Mouse (Mus musculus) embryonic fibroblast, embryonic 13.5 days (primary cell): ENCODE results near the gene Rrnad1. TPM values are rescaled to one million over a fixed set of nuclear protein-coding genes. Genes with fewer than 3 reads are reported as not detected.
"Not testable (repeated sequence)": the region's sequence is repeated elsewhere in the genome, so short reads cannot be mapped to it uniquely, and the experiment has no call there.

ENCODE experiments used
- H3K27ac ChIP-seq: 2 replicates; pipeline ENCODE4 v1.5.1; 2012; ENCODE audit warnings: low read length, control low read depth, inconsistent platforms; ENCODE audit not compliant: insufficient read depth
- H3K4me1 ChIP-seq: 2 replicates; pipeline ENCODE4 v1.6.1; 2011; ENCODE audit warnings: low read length; ENCODE audit not compliant: control insufficient read depth, insufficient read depth
- H3K4me3 ChIP-seq: 2 replicates; pipeline ENCODE4 v1.5.1; 2011; ENCODE audit warnings: mild to moderate bottlenecking, control low read depth, low read length; ENCODE audit not compliant: insufficient read depth
- CTCF ChIP-seq: IDR thresholded peaks from 2 replicates; pipeline ENCODE4 v1.5.1; 2011; ENCODE audit warnings: mild to moderate bottlenecking, control low read depth, low read length, moderate library complexity, borderline replicate concordance; ENCODE audit not compliant: insufficient read depth
- POLR2A ChIP-seq: IDR thresholded peaks from 2 replicates; pipeline ENCODE4 v1.6.1; 2011; ENCODE audit warnings: low read depth, mild to moderate bottlenecking, control low read depth, low read length, moderate library complexity
- polyA plus RNA-seq: library from polyadenylated mRNA; stranded (reverse); fragments of >200 nt; gene quantifications from 2 replicates; pipeline ENCODE4 v1.2.4, GENCODE M21; 2011; ENCODE audit warnings: low read depth; ENCODE audit not compliant: missing spikeins, insufficient read length

The Rrnad1 gene
- polyA plus RNA-seq, 1 experiment = 12.0 TPM

DNA sequence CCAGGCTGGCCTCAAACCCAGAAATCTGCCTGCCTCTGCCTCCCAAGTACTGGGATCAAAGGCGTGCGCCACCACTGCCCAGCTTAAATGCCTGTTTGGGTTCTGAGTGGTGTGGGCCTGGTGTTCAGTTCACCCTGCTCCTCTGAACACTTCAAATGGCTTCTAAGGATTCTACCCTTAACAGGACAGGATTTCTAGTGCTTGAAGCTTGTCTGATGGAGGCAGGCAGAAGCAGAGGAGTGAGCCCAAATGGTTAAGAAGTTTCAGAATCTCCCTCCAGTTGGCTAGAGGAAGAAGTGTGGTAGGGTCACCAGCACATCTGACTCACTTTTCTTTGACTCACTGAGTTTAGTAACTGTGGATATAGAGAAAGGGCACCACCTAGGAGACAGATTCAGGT, 21.1 kb downstream of the Rrnad1 start:
- peaks cover 10% of the 10 kb centered on the region for H3K4me1 ChIP-seq
- TF ChIP-seq POLR2A = 0 out of 2 replicates have a peak, but pooled peaks have one; percentile 38
- TF ChIP-seq CTCF = no peak
- H3K4me3 ChIP-seq = no peak overlapping the region; the same call in 1 of the 2 replicates
- H3K27ac ChIP-seq = peak overlapping the region; percentile 97

- no peak for TF ChIP-seq CTCF
- 0 out of 2 replicates have a peak, but pooled peaks have one; percentile 7 for TF ChIP-seq POLR2A
- H3K4me3 ChIP-seq = peak overlapping the region; percentile 96
- peaks cover 8% of the 10 kb centered on the region for H3K4me1 ChIP-seq
- H3K27ac ChIP-seq = peak overlapping the region; percentile 97
These were observed 22.6 kb downstream of the Rrnad1 start for GRCm38 (mm10) chr3:87907906-87908305.

- peak overlapping the region; percentile 97 for H3K27ac ChIP-seq
- peaks cover 8% of the 10 kb centered on the region for H3K4me1 ChIP-seq
- TF ChIP-seq CTCF (no peak), POLR2A (peak; percentile 63)
- peak overlapping the region; percentile 96 for H3K4me3 ChIP-seq
These were observed 23.3 kb downstream of the Rrnad1 start for GRCm38 (mm10) chr3:87906981-87907857.

- Histone ChIP-seq H3K4me1 (0 out of 2 replicates have a peak, but pooled peaks cover 4% of the 10 kb centered on the region), H3K4me3 (peak overlapping the region; percentile 96), H3K27ac (peak overlapping the region; percentile 97)
- no peak for TF ChIP-seq POLR2A
These were observed 23.9 kb downstream of the Rrnad1 start for GRCm38 (mm10) chr3:87906601-87906980.

DNA sequence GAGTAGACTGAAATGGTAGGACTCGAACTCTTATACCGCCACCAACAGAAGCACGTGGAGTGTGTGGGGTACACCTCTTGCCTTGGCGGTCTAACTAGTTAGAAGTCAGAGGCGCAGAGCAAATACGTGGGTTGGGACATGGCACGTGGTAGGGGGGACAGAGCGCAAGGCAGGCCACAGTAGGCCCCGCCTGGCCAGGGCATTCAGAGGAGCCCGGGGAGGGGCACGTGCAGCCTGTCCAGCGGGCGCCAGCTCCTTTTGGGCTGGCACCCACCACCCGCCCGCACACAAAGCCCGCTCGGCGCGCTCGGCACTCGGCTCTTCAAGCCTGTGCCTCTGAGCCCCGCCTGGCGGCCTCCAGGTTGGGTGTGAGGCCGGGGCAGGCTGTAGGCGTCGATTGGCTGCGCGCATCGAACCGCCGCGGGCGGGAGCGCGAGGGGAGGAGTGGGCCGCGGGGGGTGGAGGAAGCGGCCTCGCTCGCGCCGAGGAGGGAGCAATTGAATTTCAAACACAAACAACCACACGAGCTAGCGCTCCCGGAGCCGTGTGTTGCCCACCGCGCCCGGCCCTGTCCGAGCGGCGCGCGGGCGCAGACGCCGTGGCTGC, 24.5 kb downstream of the Rrnad1 start, which contains the start of gene Hdgf:
Hdgf (plus strand) TSS at position 442 of the 606 bp plus-strand sequence.
- peak within 1 kb of the TSS; percentile 96 for H3K4me3 ChIP-seq
- H3K4me1 ChIP-seq = 0 out of 2 replicates have a peak, but pooled peaks cover under 1% of the 10 kb centered on the region
- H3K27ac ChIP-seq = peak within 1 kb of the TSS; percentile 97
- TF ChIP-seq CTCF (no peak), POLR2A (peak; percentile 70)

GRCm38 (mm10) chr3:87903821-87904220, 26.7 kb downstream of the Rrnad1 start:
- Histone ChIP-seq H3K27ac (no peak overlapping the region), H3K4me3 (no peak overlapping the region), H3K4me1 (no peaks in the 10 kb centered on the region)
- TF ChIP-seq CTCF (no peak), POLR2A (no peak)

DNA sequence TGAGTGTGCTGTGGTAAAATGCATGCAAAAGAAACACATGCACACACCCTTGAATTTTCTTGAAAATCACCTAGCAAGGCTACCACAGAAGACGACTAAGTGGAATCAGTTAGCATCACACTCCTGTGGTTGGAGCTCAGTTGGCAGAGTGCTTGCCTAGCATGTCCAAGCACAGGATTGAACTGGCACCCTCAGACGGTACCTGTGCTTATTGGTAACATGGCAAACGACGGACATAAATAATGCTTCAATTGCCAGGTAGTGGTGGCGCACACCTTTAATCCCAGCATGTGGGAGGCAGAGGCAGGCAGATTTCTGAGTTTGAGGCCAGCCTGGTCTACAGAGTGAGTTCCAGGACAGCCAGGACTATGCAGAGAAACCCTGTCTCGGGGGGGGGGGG, 28.6 kb downstream of the Rrnad1 start:
- H3K4me3 ChIP-seq, H3K4me1 ChIP-seq, H3K27ac ChIP-seq: not testable (repeated sequence)

DNA sequence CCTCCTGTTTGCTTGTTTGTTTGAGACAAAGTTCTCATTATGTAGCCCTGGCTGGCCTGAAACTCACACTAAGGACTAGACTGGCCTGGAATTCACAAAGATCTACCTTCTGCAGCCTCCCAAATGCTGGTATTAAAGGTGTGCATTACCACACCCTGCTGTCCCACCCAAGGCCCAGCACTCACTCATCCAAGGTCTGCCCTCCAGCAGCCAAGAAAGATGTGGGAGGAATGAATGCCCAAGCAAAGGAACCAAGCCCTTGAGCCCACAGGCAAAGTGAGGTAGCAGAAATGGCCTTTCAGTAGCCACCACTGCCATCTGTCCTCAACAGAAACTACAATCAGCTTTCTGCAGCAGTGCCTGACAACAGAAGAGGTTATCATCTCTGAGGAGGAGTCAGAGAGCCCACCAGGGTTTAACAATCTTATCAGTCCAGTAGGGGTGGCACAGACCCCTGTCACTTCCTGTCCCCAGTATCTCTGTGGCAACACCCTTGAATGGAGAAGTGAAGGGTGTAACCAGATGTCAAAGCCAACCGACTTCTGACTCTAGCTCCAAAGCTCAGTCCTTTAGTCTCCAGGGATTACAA, 29.4 kb downstream of the Rrnad1 start:
- Histone ChIP-seq H3K4me1 (no peaks in the 10 kb centered on the region), H3K4me3 (no peak overlapping the region), H3K27ac (no peak overlapping the region)
- no peak for TF ChIP-seq CTCF
- no peak for TF ChIP-seq POLR2A

DNA sequence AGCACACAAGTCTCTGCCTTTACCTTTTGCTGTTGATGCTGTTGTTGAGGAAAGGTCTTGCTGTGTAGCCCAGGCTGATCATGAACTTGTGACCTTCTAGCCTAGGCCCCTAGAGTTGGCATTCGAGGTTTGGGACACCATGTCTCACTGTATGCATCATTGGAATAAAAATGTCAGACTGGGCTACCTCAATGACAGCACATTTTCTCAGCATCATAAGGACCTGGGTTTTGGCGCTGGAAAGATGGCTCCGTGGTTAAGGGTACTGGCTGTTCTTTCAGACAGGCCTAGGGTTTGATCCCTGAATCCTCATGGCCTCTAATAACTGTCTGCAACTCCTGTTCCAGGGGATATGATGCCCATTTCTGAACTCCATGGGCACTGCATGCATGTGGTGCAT, 30.7 kb downstream of the Rrnad1 start:
- Histone ChIP-seq H3K4me3 (no peak overlapping the region), H3K27ac (no peak overlapping the region), H3K4me1 (no peaks in the 10 kb centered on the region)
- TF ChIP-seq CTCF (no peak), POLR2A (no peak)

GRCm38 (mm10) chr3:87899266-87899665, 31.3 kb downstream of the Rrnad1 start:
- H3K4me3 ChIP-seq = no peak overlapping the region
- TF ChIP-seq CTCF (no peak), POLR2A (no peak)

More at GRCm38 (mm10) chr3:87899266-87899665, 31.3 kb downstream of the Rrnad1 start:
- Histone ChIP-seq H3K27ac (no peak overlapping the region), H3K4me1 (no peaks in the 10 kb centered on the region)
